Mouse (Mus musculus) heart, postnatal 36 days (tissue): Measurements from ENCODE around the gene Vti1b. TPM values are rescaled to one million over a fixed set of nuclear protein-coding genes. Genes with fewer than 3 reads are reported as not detected.

ENCODE experiments used
- DNase-seq, 2 experiments: peaks; one replicate each; pipeline ENCODE4 v3.0.0; 2021 to 2022
- intact Hi-C: fragments of 180-260 bp; cut with DNase I; formaldehyde crosslinking; loops from one replicate; pipeline ENCODE4 v1.15.1; 2025
- total RNA-seq, 2 experiments: library from RNA; stranded (reverse); gene quantifications; 2 replicates each; pipeline ENCODE4 v1.2.3; 2021

The Vti1b gene
- total RNA-seq, 2 experiments from 2014 or later = 84.1 to 92.4 TPM

GRCm38 (mm10) chr12:79140811-79141210, 31.7 kb downstream of the Vti1b start:
- intact Hi-C loops = no loop called here
- DNase-seq = no peak

GRCm38 (mm10) chr12:79139417-79139816, 33.0 kb downstream of the Vti1b start:
- no peak for DNase-seq
- intact Hi-C loops = no loop called here

GRCm38 (mm10) chr12:79138999-79139398, 33.5 kb downstream of the Vti1b start:
- intact Hi-C loops = no loop called here

GRCm38 (mm10) chr12:79136949-79137348, 35.5 kb downstream of the Vti1b start:
- intact Hi-C loops = no loop called here

More at GRCm38 (mm10) chr12:79138999-79139398, 33.5 kb downstream of the Vti1b start:
- DNase-seq = no peak

GRCm38 (mm10) chr12:79135105-79135504, 37.4 kb downstream of the Vti1b start:
- intact Hi-C loops = no loop called here
- no peak for DNase-seq

More at GRCm38 (mm10) chr12:79136949-79137348, 35.5 kb downstream of the Vti1b start:
- DNase-seq = no peak

GRCm38 (mm10) chr12:79134676-79135075, 37.8 kb downstream of the Vti1b start:
- no peak for DNase-seq
- intact Hi-C loops = no loop called here

- DNase-seq = no peak
- intact Hi-C loops = no loop called here
Measured at GRCm38 (mm10) chr12:79131706-79132460, 40.6 kb downstream of the Vti1b start.

- intact Hi-C loops = no loop called here
- no peak for DNase-seq
Measured at GRCm38 (mm10) chr12:79131178-79131675, 41.2 kb downstream of the Vti1b start.

GRCm38 (mm10) chr12:79130299-79131177, 41.9 kb downstream of the Vti1b start, which contains the start of gene Arg2:
Arg2 (plus strand) TSS chr12:79130777.
- intact Hi-C loops = no loop called here
- DNase-seq = peak; percentile 12 to 24

GRCm38 (mm10) chr12:79122820-79123219, 49.6 kb downstream of the Vti1b start:
- intact Hi-C loops = no loop called here
- no peak for DNase-seq

- DNase-seq = no peak
- intact Hi-C loops = no loop called here
Measured at GRCm38 (mm10) chr12:79118991-79119390, 53.5 kb downstream of the Vti1b start.

Other genes with a start within 250 kb of the Vti1b start
- gene Tmem229b, start 165.0 kb downstream of the Vti1b start, total RNA-seq = 1 to 10 TPM; 2.6 to 5.4 TPM
- gene Plekhh1, start 143.5 kb downstream of the Vti1b start, total RNA-seq = 1 to 10 TPM; 1.6 to 2.1 TPM
- 1 to 10 TPM; 2.9 to 3.5 TPM for gene Pigh, start 83.0 kb downstream of the Vti1b start, total RNA-seq
- gene Arg2, start 41.9 kb downstream of the Vti1b start, total RNA-seq = not detected
- gene Rdh11, start 19.6 kb upstream of the Vti1b start, total RNA-seq = 1 to 10 TPM; 3.3 to 3.5 TPM
- not detected for gene Rdh12, start 36.2 kb upstream of the Vti1b start, total RNA-seq
- 10 to 100 TPM; 14.2 to 17.6 TPM for gene Zfyve26, start 123.6 kb upstream of the Vti1b start, total RNA-seq
- under 1 TPM; 0.53 to 0.60 TPM for gene Rad51b, start 124.6 kb upstream of the Vti1b start, total RNA-seq